9 mouse cellular contexts compared by ENCODE assay signal in the genomic region with DNA sequence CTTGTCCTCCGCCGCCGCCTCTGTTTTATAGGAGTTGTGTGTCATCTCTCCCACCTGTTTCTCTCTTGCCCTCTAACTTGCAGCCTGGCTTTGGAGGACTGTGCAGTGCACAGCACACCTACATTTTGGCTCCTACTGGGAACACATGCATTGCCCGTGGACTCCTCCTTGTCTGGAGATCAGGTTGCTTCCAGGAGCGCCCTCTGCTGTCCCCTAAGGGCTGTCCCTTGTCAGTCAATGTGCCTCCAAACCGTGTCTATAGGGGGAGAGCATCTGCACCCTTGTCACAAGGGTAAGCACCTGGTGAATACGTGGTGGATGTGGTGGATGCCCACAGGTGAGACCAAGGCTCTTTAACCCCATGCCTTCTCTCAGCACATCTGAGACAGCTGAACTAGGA. TPM values are rescaled to one million over a fixed set of nuclear protein-coding genes. Genes with fewer than 3 reads are reported as not detected.
DNase-seq lines count a peak whose midpoint lies in the region; ATAC-seq and TF ChIP-seq lines count a peak whose summit lies in the region.
"Had no signal": no experiment of that assay in that cellular context is flagged by ENCODE, and none has a peak within 500 bp of the region (broad histone marks: within the 10 kb centered on the region; RNA-seq: fewer than 3 reads in every experiment).

No protein-coding gene starts in this region.

- H3K27ac ChIP-seq in ES-Bruce4 (ENCODE audit: insufficient read depth, low read length) = no peak overlapping the region
- no peak overlapping the region for H3K27ac ChIP-seq in embryonic facial prominence, embryonic 11.5 days (replicated peaks; ENCODE audit: low read depth, low read length)
- no peak overlapping the region for H3K27ac ChIP-seq in lung, postnatal 0 days (ENCODE audit: low read length)
- H3K27ac ChIP-seq: neural tube, embryonic 13.5 days had no signal

- TF ChIP-seq CTCF in ES-Bruce4 (IDR thresholded peaks at IDR 0.05; ENCODE audit: low read depth, low read length) = peak; percentile 96
- peak; percentile 95 for TF ChIP-seq CTCF in lung, postnatal 0 days (IDR thresholded peaks at IDR 0.05)

- peak; percentile 35 to 66 for DNase-seq in kidney, adult 8-10 months
- no peak for DNase-seq in kidney, adult 11 months
- DNase-seq in adrenal gland, adult 8-10 months = peak; percentile 46
- DNase-seq in embryonic facial prominence, embryonic 11.5 days (ENCODE audit: low spot score) = peak; percentile 65
- DNase-seq in lung, postnatal 0 days (ENCODE audit: low spot score) = peak; percentile 79
- DNase-seq in thymus, postnatal 14 days = peak; percentile 59

- H3K4me3 ChIP-seq in ES-Bruce4 (ENCODE audit: low read depth, low read length) = no peak overlapping the region
- H3K4me3 ChIP-seq in embryonic facial prominence, embryonic 11.5 days (ENCODE audit: low read depth, low read length) = no peak overlapping the region
- no peak overlapping the region for H3K4me3 ChIP-seq in lung, postnatal 0 days (ENCODE audit: low read depth, low read length)
- H3K4me3 ChIP-seq: neural tube, embryonic 13.5 days had no signal

- no peak overlapping the region for H3K9ac ChIP-seq in ES-Bruce4 (ENCODE audit: low read depth, poor library complexity, severe bottlenecking)
- no peak overlapping the region for H3K9ac ChIP-seq in embryonic facial prominence, embryonic 11.5 days (replicated peaks; ENCODE audit: low read length)
- no peak overlapping the region for H3K9ac ChIP-seq in lung, postnatal 0 days (replicated peaks; ENCODE audit: low read depth)
- H3K9ac ChIP-seq: neural tube, embryonic 13.5 days had no signal

- no peaks in the 10 kb centered on the region for H3K36me3 ChIP-seq in ES-Bruce4 (ENCODE audit: control insufficient read depth, insufficient read depth, low read length, poor library complexity, severe bottlenecking)
- no peaks in the 10 kb centered on the region for H3K36me3 ChIP-seq in embryonic facial prominence, embryonic 11.5 days (replicated peaks; ENCODE audit: control insufficient read depth, insufficient read depth, low read depth, low read length)
- no peaks in the 10 kb centered on the region for H3K36me3 ChIP-seq in lung, postnatal 0 days (ENCODE audit: insufficient read depth, low read length)
- H3K36me3 ChIP-seq: neural tube, embryonic 13.5 days had no signal

- H3K9me3 ChIP-seq in ES-Bruce4 (replicated peaks; ENCODE audit: control insufficient read depth, insufficient read depth, low read length, poor library complexity, severe bottlenecking) = no peaks in the 10 kb centered on the region
- no peaks in the 10 kb centered on the region; the same call in 1 of the 2 replicates for H3K9me3 ChIP-seq in embryonic facial prominence, embryonic 11.5 days (replicated peaks; ENCODE audit: control insufficient read depth, low read length)
- no peaks in the 10 kb centered on the region for H3K9me3 ChIP-seq in lung, postnatal 0 days (ENCODE audit: low read length)
- H3K9me3 ChIP-seq: neural tube, embryonic 13.5 days had no signal

- H3K27me3 ChIP-seq in ES-Bruce4 (ENCODE audit: control insufficient read depth, insufficient read depth, low read length, poor library complexity, severe bottlenecking) = peaks cover 16% of the 10 kb centered on the region
- H3K27me3 ChIP-seq in embryonic facial prominence, embryonic 11.5 days (ENCODE audit: control insufficient read depth, insufficient read depth, low read length) = peaks cover 52% of the 10 kb centered on the region
- H3K27me3 ChIP-seq in lung, postnatal 0 days (replicated peaks; ENCODE audit: insufficient read depth, low read length) = peaks cover 37% of the 10 kb centered on the region

- no peak overlapping the region for H3K4me2 ChIP-seq in embryonic facial prominence, embryonic 11.5 days (ENCODE audit: low read depth, low read length)
- no peak overlapping the region for H3K4me2 ChIP-seq in lung, postnatal 0 days (replicated peaks; ENCODE audit: low read depth, low read length)
- H3K4me2 ChIP-seq: neural tube, embryonic 13.5 days had no signal

- no peaks in the 10 kb centered on the region for H3K4me1 ChIP-seq in ES-Bruce4 (ENCODE audit: control insufficient read depth, insufficient read depth, low read length)
- peaks cover 3% of the 10 kb centered on the region for H3K4me1 ChIP-seq in embryonic facial prominence, embryonic 11.5 days (ENCODE audit: control insufficient read depth, insufficient read depth, low read length)
- no peaks in the 10 kb centered on the region for H3K4me1 ChIP-seq in lung, postnatal 0 days (ENCODE audit: insufficient read depth, low read depth, low read length)

- 20% methylated on average over 7 of the region's 7 CpGs for WGBS in embryonic facial prominence, embryonic 11.5 days
- 22% methylated on average over 7 of the region's 7 CpGs for WGBS in lung, postnatal 0 days

- no peak for ATAC-seq in embryonic facial prominence, embryonic 11.5 days (replicated peaks; ENCODE audit: insufficient number of reproducible peaks, low FRiP score, low TSS enrichment, low read depth)
- ATAC-seq in lung, postnatal 0 days = peak; percentile 43

- no peak for TF ChIP-seq EP300 in ES-Bruce4 (IDR thresholded peaks at IDR 0.05; ENCODE audit: insufficient read depth, low read depth, low read length)
- no peak for TF ChIP-seq EP300 in lung, postnatal 0 days (IDR thresholded peaks at IDR 0.05)

- no peak for TF ChIP-seq POLR2A in ES-Bruce4 (IDR thresholded peaks at IDR 0.05; ENCODE audit: insufficient read depth, low read length)

RNA-seq across cellular contexts. Expression of gene Wnt3a, which starts 3.1 kb away (rescaled TPM):
- 0.36 and 0.64 TPM in 2 replicates for polyA plus RNA-seq in ES-Bruce4 (2011; ENCODE audit: insufficient read depth, insufficient read length, low read depth, missing spikeins)
- not detected for total RNA-seq in adrenal gland, adult 8-10 months (2022)
- 0.39 and 0.77 TPM in 2 replicates for polyA plus RNA-seq in embryonic facial prominence, embryonic 11.5 days (2014; fragmentation: Nextera tagmentation; extraction: Ambion mirVana)
- 12.6 and 18.9 TPM in 2 replicates for polyA plus RNA-seq in lung, postnatal 0 days (2015; fragmentation: Nextera tagmentation; extraction: Ambion mirVana)
- total RNA-seq: gastrocnemius, postnatal 4 days had no signal

RNA-seq across cellular contexts. Expression of gene Wnt9a, which starts 13.1 kb away (rescaled TPM):
- polyA plus RNA-seq in ES-Bruce4 (2011; ENCODE audit: insufficient read depth, insufficient read length, low read depth, missing spikeins) = 6.5 and 6.8 TPM in 2 replicates
- 1 to 10 TPM; 1.2 to 1.5 (median 1.5) TPM for total RNA-seq in adrenal gland, adult 8-10 months (2022)
- 1.6 and 1.8 TPM in 2 replicates for polyA plus RNA-seq in embryonic facial prominence, embryonic 11.5 days (2014; fragmentation: Nextera tagmentation; extraction: Ambion mirVana)
- 9.7 and 10.5 TPM in 2 replicates for polyA plus RNA-seq in lung, postnatal 0 days (2015; fragmentation: Nextera tagmentation; extraction: Ambion mirVana)
